In genomic region chr19:24253657-24254260, GRCm38 (mm10) we compare ENCODE assay signal across 23 mouse cellular contexts. TPM values are rescaled to one million over a fixed set of nuclear protein-coding genes. Genes with fewer than 3 reads are reported as not detected.
A peak's percentile ranks its signal among the peaks of the same experiment; 100 is the strongest.
DNase-seq lines count a peak whose midpoint lies in the region; ATAC-seq lines count a peak whose summit lies in the region.
"Had no signal": no experiment of that assay in that cellular context is flagged by ENCODE, and none has a peak within 500 bp of the region (broad histone marks: within the 10 kb centered on the region; RNA-seq: fewer than 3 reads in every experiment).

No protein-coding gene starts in this region.

- no peak overlapping the region for H3K4me3 ChIP-seq in forebrain, embryonic 12.5 days (replicated peaks)
- no peak overlapping the region for H3K4me3 ChIP-seq in forebrain, embryonic 11.5 days (ENCODE audit: low read depth, low read length)
- H3K4me3 ChIP-seq in heart, embryonic 13.5 days = no peak overlapping the region
- no peak overlapping the region for H3K4me3 ChIP-seq in lung, embryonic 16.5 days (ENCODE audit: low read length)
- H3K4me3 ChIP-seq: embryonic facial prominence, embryonic 15.5 days; hindbrain, embryonic 13.5 days; limb, embryonic 10.5 days; liver, embryonic 15.5 days; midbrain, embryonic 13.5 days; stomach, embryonic 15.5 days had no signal

- no peaks in the 10 kb centered on the region for H3K36me3 ChIP-seq in forebrain, embryonic 12.5 days (replicated peaks)
- no peaks in the 10 kb centered on the region for H3K36me3 ChIP-seq in forebrain, embryonic 11.5 days (ENCODE audit: control insufficient read depth, insufficient read depth, low read length)
- H3K36me3 ChIP-seq in heart, embryonic 13.5 days = no peaks in the 10 kb centered on the region
- no peaks in the 10 kb centered on the region for H3K36me3 ChIP-seq in lung, embryonic 16.5 days (ENCODE audit: control insufficient read depth, insufficient read depth, low read length)
- H3K36me3 ChIP-seq: embryonic facial prominence, embryonic 15.5 days; hindbrain, embryonic 13.5 days; limb, embryonic 10.5 days; liver, embryonic 15.5 days; midbrain, embryonic 13.5 days; stomach, embryonic 15.5 days had no signal

- no peak overlapping the region for H3K9ac ChIP-seq in forebrain, embryonic 12.5 days
- no peak overlapping the region for H3K9ac ChIP-seq in forebrain, embryonic 11.5 days (ENCODE audit: low read length)
- no peak overlapping the region for H3K9ac ChIP-seq in heart, embryonic 13.5 days
- no peak overlapping the region for H3K9ac ChIP-seq in lung, embryonic 16.5 days (ENCODE audit: low read length)
- H3K9ac ChIP-seq: embryonic facial prominence, embryonic 15.5 days; hindbrain, embryonic 13.5 days; liver, embryonic 15.5 days; midbrain, embryonic 13.5 days; stomach, embryonic 15.5 days had no signal

- no peaks in the 10 kb centered on the region for H3K27me3 ChIP-seq in forebrain, embryonic 12.5 days
- no peaks in the 10 kb centered on the region for H3K27me3 ChIP-seq in forebrain, embryonic 11.5 days (ENCODE audit: control insufficient read depth, insufficient read depth, low read length)
- H3K27me3 ChIP-seq in heart, embryonic 13.5 days (replicated peaks) = no peaks in the 10 kb centered on the region
- H3K27me3 ChIP-seq in lung, embryonic 16.5 days (ENCODE audit: control insufficient read depth, insufficient read depth, low read depth, low read length) = no peaks in the 10 kb centered on the region
- H3K27me3 ChIP-seq: embryonic facial prominence, embryonic 15.5 days; hindbrain, embryonic 13.5 days; liver, embryonic 15.5 days; midbrain, embryonic 13.5 days; stomach, embryonic 15.5 days had no signal

- no peak for DNase-seq in forebrain, embryonic 11.5 days (ENCODE audit: low spot score)
- DNase-seq in heart, postnatal 25 days (ENCODE audit: low spot score) = no peak
- no peak for DNase-seq in lung, postnatal 25 days (ENCODE audit: low spot score)
- no peak for DNase-seq in gastrocnemius, postnatal 25 days
- DNase-seq in urinary bladder, postnatal 36 days (ENCODE audit: low spot score in 2 of 2) = no peak
- DNase-seq: adrenal gland, postnatal 36 days; cerebellum, adult 11 months; cerebellum, adult 9-11 months; gastrocnemius, postnatal 14 days; kidney, adult 18-20 months; liver; thymus, adult 2 months had no signal

- WGBS in forebrain, embryonic 12.5 days = 19% methylated on average over 9 of the region's 9 CpGs
- 19% methylated on average over 9 of the region's 9 CpGs for WGBS in forebrain, embryonic 11.5 days
- 32% methylated on average over 9 of the region's 9 CpGs for WGBS in heart, embryonic 13.5 days
- 17% methylated on average over 9 of the region's 9 CpGs for WGBS in lung, embryonic 16.5 days

- no peak for ATAC-seq in forebrain, embryonic 12.5 days (ENCODE audit: low FRiP score)
- no peak for ATAC-seq in forebrain, embryonic 11.5 days (replicated peaks; ENCODE audit: low FRiP score)
- no peak for ATAC-seq in heart, embryonic 13.5 days (ENCODE audit: extremely low read depth, insufficient number of reproducible peaks, low FRiP score, low TSS enrichment)
- ATAC-seq in lung, embryonic 16.5 days (ENCODE audit: low read depth) = no peak
- ATAC-seq: inflammation-experienced regulatory T-cells, adult 6 months; midbrain, embryonic 13.5 days had no signal

- H3K9me3 ChIP-seq in forebrain, embryonic 12.5 days = no peaks in the 10 kb centered on the region
- no peaks in the 10 kb centered on the region for H3K9me3 ChIP-seq in forebrain, embryonic 11.5 days (ENCODE audit: control insufficient read depth, low read length)
- H3K9me3 ChIP-seq in heart, embryonic 13.5 days = no peaks in the 10 kb centered on the region
- H3K9me3 ChIP-seq in lung, embryonic 16.5 days (ENCODE audit: control insufficient read depth, low read length) = no peaks in the 10 kb centered on the region
- H3K9me3 ChIP-seq: embryonic facial prominence, embryonic 15.5 days; hindbrain, embryonic 13.5 days; limb, embryonic 10.5 days; liver, embryonic 15.5 days; midbrain, embryonic 13.5 days; stomach, embryonic 15.5 days had no signal

- intact Hi-C loops in heart, postnatal 25 days (cut with DNase I) = no loop called here

- H3K27ac ChIP-seq in forebrain, embryonic 12.5 days = 0 out of 2 replicates have a peak overlapping the region, but pooled peaks have one; percentile 31
- H3K27ac ChIP-seq in forebrain, embryonic 11.5 days (ENCODE audit: low read depth, low read length) = no peak overlapping the region
- H3K27ac ChIP-seq in heart, embryonic 13.5 days (replicated peaks) = peak overlapping the region; percentile 39; the same call in 1 of the 2 replicates
- H3K27ac ChIP-seq in lung, embryonic 16.5 days (ENCODE audit: low read length) = peak overlapping the region; percentile 50; the same call in 1 of the 2 replicates
- H3K27ac ChIP-seq: embryonic facial prominence, embryonic 15.5 days; hindbrain, embryonic 13.5 days; kidney, postnatal 0 days; limb, embryonic 10.5 days; liver, embryonic 15.5 days; midbrain, embryonic 13.5 days; stomach, embryonic 15.5 days had no signal

- H3K4me2 ChIP-seq in forebrain, embryonic 12.5 days = no peak overlapping the region
- H3K4me2 ChIP-seq in forebrain, embryonic 11.5 days (ENCODE audit: low read depth, low read length, severe bottlenecking) = no peak overlapping the region
- no peak overlapping the region for H3K4me2 ChIP-seq in heart, embryonic 13.5 days
- no peak overlapping the region for H3K4me2 ChIP-seq in lung, embryonic 16.5 days (ENCODE audit: low read depth, low read length)
- H3K4me2 ChIP-seq: embryonic facial prominence, embryonic 15.5 days; hindbrain, embryonic 13.5 days; liver, embryonic 15.5 days; midbrain, embryonic 13.5 days; stomach, embryonic 15.5 days had no signal

- H3K4me1 ChIP-seq in forebrain, embryonic 12.5 days = peaks cover 15% of the 10 kb centered on the region
- peaks cover 5% of the 10 kb centered on the region for H3K4me1 ChIP-seq in forebrain, embryonic 11.5 days (replicated peaks; ENCODE audit: control insufficient read depth, insufficient read depth, low read length)
- H3K4me1 ChIP-seq in heart, embryonic 13.5 days = peaks cover 40% of the 10 kb centered on the region
- H3K4me1 ChIP-seq in lung, embryonic 16.5 days (replicated peaks; ENCODE audit: control insufficient read depth, insufficient read depth, low read length) = peaks cover 24% of the 10 kb centered on the region
- H3K4me1 ChIP-seq: liver, embryonic 15.5 days had no signal

RNA-seq across cellular contexts. Expression of gene Fxn, which starts 26.6 kb away (rescaled TPM):
- polyA plus RNA-seq in forebrain, embryonic 12.5 days (2016; fragmentation: Nextera tagmentation; extraction: Ambion mirVana) = 52.2 and 57.2 TPM in 2 replicates
- 53.3 and 56.8 TPM in 2 replicates for polyA plus RNA-seq in forebrain, embryonic 11.5 days (2014; fragmentation: Nextera tagmentation; extraction: Ambion mirVana)
- 60.9 and 64.0 TPM in 2 replicates for polyA plus RNA-seq in heart, embryonic 13.5 days (2015; fragmentation: Nextera tagmentation; extraction: Ambion mirVana)
- total RNA-seq in heart, postnatal 25 days (2021) = 10 to 100 TPM; 27.7 to 28.9 TPM
- polyA plus RNA-seq in lung, embryonic 16.5 days (2015; fragmentation: Nextera tagmentation; extraction: Ambion mirVana) = 45.9 and 47.5 TPM in 2 replicates
- total RNA-seq in gastrocnemius, postnatal 25 days (2021) = 10 to 100 TPM; 19.6 to 20.2 TPM

RNA-seq across cellular contexts. Expression of gene Tjp2, which starts 28.9 kb away (rescaled TPM):
- 31.0 and 31.3 TPM in 2 replicates for polyA plus RNA-seq in forebrain, embryonic 12.5 days (2016; fragmentation: Nextera tagmentation; extraction: Ambion mirVana)
- 32.1 and 36.9 TPM in 2 replicates for polyA plus RNA-seq in forebrain, embryonic 11.5 days (2014; fragmentation: Nextera tagmentation; extraction: Ambion mirVana)
- polyA plus RNA-seq in heart, embryonic 13.5 days (2015; fragmentation: Nextera tagmentation; extraction: Ambion mirVana) = 21.6 and 22.7 TPM in 2 replicates
- total RNA-seq in heart, postnatal 25 days (2021) = 10 to 100 TPM; 19.7 to 22.1 TPM
- polyA plus RNA-seq in lung, embryonic 16.5 days (2015; fragmentation: Nextera tagmentation; extraction: Ambion mirVana) = 34.6 and 36.6 TPM in 2 replicates
- 1 to 10 TPM; 4.4 to 4.8 TPM for total RNA-seq in gastrocnemius, postnatal 25 days (2021)
